Mouse (Mus musculus) cerebellum, adult 2 months (tissue): ENCODE data around the gene Ppp3ca. TPM values are rescaled to one million over a fixed set of nuclear protein-coding genes. Genes with fewer than 3 reads are reported as not detected.

Source experiments
- DNase-seq, 2 experiments: peaks; one replicate each; pipeline ENCODE4 v3.0.0; 2021
- H3K27ac ChIP-seq: fragments of 200-500 bp; 2 replicates; pipeline ENCODE4 v1.5.1; 2012; ENCODE audit warnings: low read length, control low read depth, inconsistent platforms; ENCODE audit not compliant: insufficient read depth
- H3K27me3 ChIP-seq: fragments of 200-500 bp; 2 replicates; pipeline ENCODE4 v1.6.1; 2012; ENCODE audit warnings: inconsistent platforms, mild to moderate bottlenecking, low read length, moderate library complexity; ENCODE audit not compliant: control insufficient read depth, insufficient read depth
- H3K4me1 ChIP-seq: fragments of 200-500 bp; 2 replicates; pipeline ENCODE4 v1.6.1; 2011; ENCODE audit warnings: low read length; ENCODE audit not compliant: control insufficient read depth, insufficient read depth
- H3K4me3 ChIP-seq: fragments of 200-500 bp; replicated peaks from 2 replicates; pipeline ENCODE3; 2011; ENCODE audit warnings: mild to moderate bottlenecking, low read depth, low read length, control low read depth; ENCODE audit not compliant: insufficient read depth
- CTCF ChIP-seq: fragments of 200-500 bp; IDR thresholded peaks from 2 replicates; pipeline ENCODE4 v1.5.1; 2011; ENCODE audit warnings: low read depth, mild to moderate bottlenecking, control low read depth, low read length, moderate library complexity, borderline replicate concordance; ENCODE audit not compliant: insufficient read depth
- POLR2A ChIP-seq: fragments of 200-500 bp; IDR thresholded peaks from 2 replicates; pipeline ENCODE4 v1.6.1; 2011; ENCODE audit warnings: low read length, control low read depth, borderline replicate concordance; ENCODE audit not compliant: insufficient read depth
- WGBS: fragments of 180-500 bp; shearing (Covaris S2); methylation state at CpG from one replicate; pipeline ENCODE4 v1.1.7; 2018; 5-methylcytosine and 5-hydroxymethylcytosine counted together
- polyA plus RNA-seq: library from polyadenylated mRNA; depleted of rRNA; stranded (reverse); fragments of >200 nt; gene quantifications from 2 replicates; pipeline ENCODE4 v1.2.3, GENCODE M21; 2012

Ppp3ca gene
- polyA plus RNA-seq, 1 experiment: 334 TPM

- H3K27ac ChIP-seq: no peak overlapping the region
- H3K27me3 ChIP-seq: no peaks in the 10 kb centered on the region
- no peak for DNase-seq
- H3K4me3 ChIP-seq: no peak overlapping the region
- TF ChIP-seq CTCF: no peak
- no peak for TF ChIP-seq POLR2A
- H3K4me1 ChIP-seq: peaks cover 24% of the 10 kb centered on the region
- WGBS: 37% methylated on average over 8 of the region's 8 CpGs
Measured at GRCm38 (mm10) chr3:136872533-136873095, 202.7 kb downstream of the Ppp3ca start.

- H3K4me3 ChIP-seq: no peak overlapping the region
- 19% methylated on average over 7 of the region's 7 CpGs for WGBS
- peak in 1 of 2 experiments; percentile 45 for DNase-seq
- no peaks in the 10 kb centered on the region for H3K27me3 ChIP-seq
- TF ChIP-seq POLR2A: no peak
- TF ChIP-seq CTCF: no peak
- 0 out of 2 replicates have a peak overlapping the region, but pooled peaks have one; percentile 1 for H3K27ac ChIP-seq
- H3K4me1 ChIP-seq: peaks cover 24% of the 10 kb centered on the region
Measured at GRCm38 (mm10) chr3:136873809-136874449, 204.0 kb downstream of the Ppp3ca start.

DNA sequence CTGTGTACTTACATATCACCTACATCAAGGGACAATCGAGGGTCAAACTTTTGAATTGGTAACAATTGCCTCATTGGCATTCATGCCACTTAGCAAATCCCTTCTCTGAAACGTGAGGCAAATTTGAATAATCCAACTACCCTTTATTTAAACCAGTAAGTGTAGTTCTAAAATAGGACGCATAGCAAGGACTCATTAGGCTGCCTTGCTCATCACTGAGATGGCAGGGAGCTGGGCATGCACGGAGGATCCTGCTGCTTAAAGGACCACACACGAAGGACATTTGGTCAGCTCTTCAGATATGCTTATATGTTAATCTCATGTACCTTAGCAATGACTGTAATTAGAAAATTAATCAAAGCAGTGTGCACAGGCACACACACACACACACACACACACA, 204.6 kb downstream of the Ppp3ca start:
- Histone ChIP-seq H3K27me3 (no peaks in the 10 kb centered on the region), H3K27ac (no peak overlapping the region), H3K4me3 (no peak overlapping the region), H3K4me1 (peaks cover 24% of the 10 kb centered on the region)
- TF ChIP-seq POLR2A: no peak
- no peak for TF ChIP-seq CTCF
- no peak for DNase-seq
- 31% methylated on average over 5 of the region's 5 CpGs for WGBS

DNA sequence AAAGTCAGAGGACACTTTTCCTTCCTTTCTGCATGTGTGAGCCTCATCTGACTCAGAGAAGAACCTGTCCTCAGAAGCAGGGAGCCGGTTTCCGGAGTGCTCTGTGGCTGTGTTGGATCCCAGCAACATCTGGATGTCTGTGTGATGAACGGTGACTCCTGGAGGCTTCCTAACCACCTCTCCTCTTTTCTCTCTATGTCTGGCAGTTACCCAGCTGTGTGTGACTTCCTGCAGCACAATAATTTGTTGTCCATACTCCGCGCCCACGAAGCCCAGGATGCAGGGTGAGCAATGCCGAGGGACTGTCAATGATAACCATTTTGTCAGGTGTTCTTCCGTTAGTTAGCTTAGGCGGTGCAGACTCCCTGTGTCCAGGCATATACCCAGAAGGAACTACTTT, 217.8 kb downstream of the Ppp3ca start:
- Histone ChIP-seq H3K4me3 (no peak overlapping the region), H3K27me3 (no peaks in the 10 kb centered on the region), H3K4me1 (peaks cover 12% of the 10 kb centered on the region), H3K27ac (no peak overlapping the region)
- no peak for DNase-seq
- TF ChIP-seq CTCF (no peak), POLR2A (no peak)
- WGBS: 78% methylated on average over 9 of the region's 9 CpGs

- WGBS: 11% methylated on average over 3 of the region's 3 CpGs
- TF ChIP-seq POLR2A: no peak
- no peak for TF ChIP-seq CTCF
Measured at GRCm38 (mm10) chr3:136892140-136892539, 222.2 kb downstream of the Ppp3ca start.

GRCm38 (mm10) chr3:136893596-136894402, 223.9 kb downstream of the Ppp3ca start:
- no peak for DNase-seq
- H3K27me3 ChIP-seq: no peaks in the 10 kb centered on the region
- no peak overlapping the region for H3K4me3 ChIP-seq
- H3K27ac ChIP-seq: no peak overlapping the region
- WGBS: 62% methylated on average over 18 of the region's 18 CpGs
- H3K4me1 ChIP-seq: peaks cover 3% of the 10 kb centered on the region; the same call in 1 of the 2 replicates
- no peak for TF ChIP-seq CTCF
- TF ChIP-seq POLR2A: no peak

More at GRCm38 (mm10) chr3:136892140-136892539, 222.2 kb downstream of the Ppp3ca start:
- no peaks in the 10 kb centered on the region for H3K27me3 ChIP-seq
- H3K4me3 ChIP-seq: no peak overlapping the region
- peak in 1 of 2 experiments; percentile 42 for DNase-seq
- no peak overlapping the region for H3K27ac ChIP-seq
- peaks cover 6% of the 10 kb centered on the region for H3K4me1 ChIP-seq

DNA sequence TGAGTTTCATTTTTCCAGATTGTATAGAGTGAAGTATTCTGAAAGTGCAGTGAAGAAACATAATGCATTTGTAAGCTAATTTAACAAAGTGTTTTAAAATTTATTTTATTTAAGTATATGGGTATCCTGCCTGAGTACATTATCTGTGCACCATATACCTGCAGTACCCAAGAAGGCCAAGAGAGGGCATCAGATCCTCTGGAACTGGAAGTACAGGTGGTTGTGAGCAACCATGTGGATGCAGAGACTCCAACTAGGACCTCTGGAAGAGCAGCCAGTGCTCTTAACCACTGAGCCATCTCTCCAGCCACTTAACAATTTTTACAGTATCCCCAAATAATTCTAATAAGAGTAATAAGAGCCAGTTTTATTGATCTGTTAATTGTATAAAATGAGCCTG, 225.6 kb downstream of the Ppp3ca start:
- no peak for DNase-seq
- Histone ChIP-seq H3K27ac (no peak overlapping the region), H3K27me3 (no peaks in the 10 kb centered on the region), H3K4me1 (peaks cover 3% of the 10 kb centered on the region; the same call in 1 of the 2 replicates), H3K4me3 (no peak overlapping the region)
- TF ChIP-seq POLR2A (no peak), CTCF (peak; percentile 31; the same call in 1 of the 2 replicates)
